In the genomic region with DNA sequence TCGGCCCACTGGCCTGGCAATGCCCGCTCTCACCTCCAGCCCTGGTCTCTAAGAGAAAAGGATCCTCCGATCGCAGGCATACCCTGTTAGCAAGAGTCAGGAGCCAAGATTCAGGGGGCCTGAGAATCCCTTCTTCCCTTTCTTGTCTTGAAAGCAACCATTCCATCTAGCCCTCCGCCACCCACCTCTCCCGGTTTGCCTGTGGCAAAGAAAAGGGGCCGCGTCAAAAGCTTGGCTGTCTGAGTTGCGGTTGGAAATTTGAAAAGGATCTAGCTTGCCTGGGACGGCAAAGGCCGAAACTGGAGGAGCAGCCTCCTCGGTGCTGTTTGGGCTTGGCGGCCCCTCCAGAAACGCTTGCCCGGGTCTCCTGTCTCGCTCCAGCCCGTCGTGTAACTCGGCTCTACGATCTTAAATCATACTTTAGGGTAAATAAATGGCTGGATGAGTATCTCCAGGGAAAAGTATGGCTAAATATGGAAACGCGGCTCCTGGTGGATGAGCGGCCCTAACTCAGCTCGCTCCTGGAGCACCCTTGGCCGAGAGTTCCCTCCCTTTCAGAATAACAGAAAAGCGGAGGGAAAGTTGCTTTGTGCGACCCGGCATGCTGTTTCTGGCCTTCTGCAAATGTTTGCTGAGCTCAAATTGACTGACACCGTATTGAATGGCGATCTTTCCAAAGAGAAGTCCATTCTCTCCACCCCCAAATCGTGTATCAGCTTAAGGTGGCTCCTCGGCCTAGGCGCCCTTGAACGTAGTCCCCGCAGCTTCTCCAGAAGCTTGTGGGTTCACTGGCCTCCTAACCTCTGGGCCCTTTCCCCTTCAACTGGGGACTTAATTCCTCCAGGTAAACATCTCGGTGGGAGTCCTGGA, we compare ENCODE assay signal across 10 mouse cellular contexts. TPM values are rescaled to one million over a fixed set of nuclear protein-coding genes. Genes with fewer than 3 reads are reported as not detected.
DNase-seq lines count a peak whose midpoint lies in the region; ATAC-seq and TF ChIP-seq lines count a peak whose summit lies in the region.
"Had no signal": no experiment of that assay in that cellular context is flagged by ENCODE, and none has a peak within 500 bp of the region (broad histone marks: within the 10 kb centered on the region; RNA-seq: fewer than 3 reads in every experiment).

No protein-coding gene starts in this region.

- no peak overlapping the region for H3K4me3 ChIP-seq in hindbrain, embryonic 11.5 days (ENCODE audit: low read depth, low read length)
- no peak overlapping the region for H3K4me3 ChIP-seq in hindbrain, postnatal 0 days (ENCODE audit: low read length)
- H3K4me3 ChIP-seq in neural tube, embryonic 11.5 days (ENCODE audit: low read depth, low read length): peak overlapping the region; percentile 22

- H3K27ac ChIP-seq in hindbrain, embryonic 11.5 days (ENCODE audit: low read depth, low read length): no peak overlapping the region
- no peak overlapping the region for H3K27ac ChIP-seq in hindbrain, postnatal 0 days
- H3K27ac ChIP-seq in neural tube, embryonic 11.5 days (ENCODE audit: low read depth, low read length): no peak overlapping the region

- no peak overlapping the region for H3K4me2 ChIP-seq in hindbrain, embryonic 11.5 days (replicated peaks; ENCODE audit: low read depth, low read length)
- H3K4me2 ChIP-seq in hindbrain, postnatal 0 days (ENCODE audit: low read depth, low read length): no peak overlapping the region
- H3K4me2 ChIP-seq in neural tube, embryonic 11.5 days (ENCODE audit: low read depth): peak overlapping the region; percentile 12; the same call in 1 of the 2 replicates

- no peak for TF ChIP-seq CTCF in hindbrain, postnatal 0 days (IDR thresholded peaks at IDR 0.05; ENCODE audit: low read depth)

- no peaks in the 10 kb centered on the region for H3K36me3 ChIP-seq in hindbrain, embryonic 11.5 days (ENCODE audit: control insufficient read depth, insufficient read depth, low read length)
- H3K36me3 ChIP-seq in hindbrain, postnatal 0 days (ENCODE audit: insufficient read depth, low read length): no peaks in the 10 kb centered on the region
- no peaks in the 10 kb centered on the region for H3K36me3 ChIP-seq in neural tube, embryonic 11.5 days (ENCODE audit: control insufficient read depth, insufficient read depth, low read length)

- WGBS in hindbrain, embryonic 11.5 days: under 1% methylated on average over 36 of the region's 36 CpGs
- WGBS in hindbrain, postnatal 0 days: 2% methylated on average over 36 of the region's 36 CpGs
- under 1% methylated on average over 36 of the region's 36 CpGs for WGBS in neural tube, embryonic 11.5 days

- H3K9me3 ChIP-seq in hindbrain, embryonic 11.5 days (ENCODE audit: control insufficient read depth, low read length): no peaks in the 10 kb centered on the region
- H3K9me3 ChIP-seq in hindbrain, postnatal 0 days (ENCODE audit: low read length): peaks cover 2% of the 10 kb centered on the region; the same call in 1 of the 2 replicates
- no peaks in the 10 kb centered on the region for H3K9me3 ChIP-seq in neural tube, embryonic 11.5 days (ENCODE audit: control insufficient read depth, low read length)

- DNase-seq in hindbrain, embryonic 11.5 days (ENCODE audit: low spot score): peak; percentile 69
- DNase-seq in hindbrain, postnatal 0 days (ENCODE audit: low spot score): no peak
- peak; percentile 63 for DNase-seq in embryo, embryonic 10.5 days (ENCODE audit: low spot score)
- peak; percentile 1 for DNase-seq in induced T-regulatory cell, adult 2 months (ENCODE audit: low read depth)
- DNase-seq in neural tube, embryonic 11.5 days (ENCODE audit: low spot score): peak; percentile 52
- no peak for DNase-seq in urinary bladder, postnatal 36 days (ENCODE audit: low spot score in 2 of 2)
- no peak for DNase-seq in right cerebral cortex, postnatal 4 days

- H3K27me3 ChIP-seq in hindbrain, embryonic 11.5 days (ENCODE audit: control insufficient read depth, insufficient read depth, low read length): peaks cover 83% of the 10 kb centered on the region
- H3K27me3 ChIP-seq in hindbrain, postnatal 0 days (ENCODE audit: insufficient read depth, low read length): peaks cover 88% of the 10 kb centered on the region
- peaks cover 93% of the 10 kb centered on the region for H3K27me3 ChIP-seq in neural tube, embryonic 11.5 days (ENCODE audit: control insufficient read depth, insufficient read depth, low read length)

- ATAC-seq in hindbrain, embryonic 11.5 days (ENCODE audit: low FRiP score): no peak
- ATAC-seq in hindbrain, postnatal 0 days: no peak
- ATAC-seq in neural tube, embryonic 11.5 days (ENCODE audit: insufficient read depth, low FRiP score, low TSS enrichment): no peak
- no peak for ATAC-seq in erythroid progenitor cell, adult 5-6 weeks (replicated peaks; ENCODE audit: low FRiP score, poor library complexity, severe bottlenecking)

- no peak overlapping the region for H3K9ac ChIP-seq in hindbrain, embryonic 11.5 days (ENCODE audit: low read depth, low read length)
- no peak overlapping the region for H3K9ac ChIP-seq in hindbrain, postnatal 0 days (replicated peaks; ENCODE audit: low read length)
- peak overlapping the region; percentile 14; the same call in 1 of the 2 replicates for H3K9ac ChIP-seq in neural tube, embryonic 11.5 days (ENCODE audit: low read length)

- peaks cover 13% of the 10 kb centered on the region for H3K4me1 ChIP-seq in hindbrain, embryonic 11.5 days (replicated peaks; ENCODE audit: control insufficient read depth, insufficient read depth, low read length)
- H3K4me1 ChIP-seq in hindbrain, postnatal 0 days (ENCODE audit: insufficient read depth, low read length): no peaks in the 10 kb centered on the region
- peaks cover 5% of the 10 kb centered on the region for H3K4me1 ChIP-seq in neural tube, embryonic 11.5 days (ENCODE audit: control insufficient read depth, insufficient read depth, low read length)

RNA-seq across cellular contexts. Expression of a gene that starts 3.4 kb away (rescaled TPM):
- polyA plus RNA-seq in hindbrain, embryonic 11.5 days (2014; fragmentation: Nextera tagmentation; extraction: Ambion mirVana): 2.9 and 4.9 TPM in 2 replicates
- total RNA-seq in hindbrain, postnatal 0 days (2014; rRNA removed): 0.61 and 2.4 TPM in 2 replicates
- 1.0 TPM in 2 replicates for polyA plus RNA-seq in hindbrain, postnatal 0 days (2015; fragmentation: Nextera tagmentation; extraction: Ambion mirVana)
- 16.1 and 19.1 TPM in 2 replicates for polyA plus RNA-seq in neural tube, embryonic 11.5 days (2014; fragmentation: Nextera tagmentation; extraction: Ambion mirVana)
- not detected in 2 replicates for total RNA-seq in erythroid progenitor cell, adult 5-6 weeks (2015; ENCODE audit: low replicate concordance)
- not detected in 2 replicates for total RNA-seq in erythroid progenitor cell, adult 5-6 weeks (2017; ENCODE audit: low replicate concordance)
- total RNA-seq: left cerebral cortex, adult 8-10 months; megakaryocyte, adult 5-6 weeks had no signal

Comparison
In these comparisons a context has a peak if more than half of its experiments do, and no peak if none do; other contexts are left out.
1. DNase-seq: peak in hindbrain, embryonic 11.5 days (single experiment), embryo, embryonic 10.5 days (single experiment), induced T-regulatory cell, adult 2 months (single experiment) and neural tube, embryonic 11.5 days (single experiment); none in hindbrain, postnatal 0 days (single experiment), urinary bladder, postnatal 36 days (0 of 2) and right cerebral cortex, postnatal 4 days (single experiment).